Mouse (Mus musculus): ENCODE measurements around the gene Gm42791.

Gm42791 gene

GRCm38 (mm10) chr5:148994706-148995414 lies at the start of gene Gm42791:
Gene Gm42791, minus strand, starts transcription at chr5:148995147.
- peak; percentile 92 to 93 for DNase-seq

DNA sequence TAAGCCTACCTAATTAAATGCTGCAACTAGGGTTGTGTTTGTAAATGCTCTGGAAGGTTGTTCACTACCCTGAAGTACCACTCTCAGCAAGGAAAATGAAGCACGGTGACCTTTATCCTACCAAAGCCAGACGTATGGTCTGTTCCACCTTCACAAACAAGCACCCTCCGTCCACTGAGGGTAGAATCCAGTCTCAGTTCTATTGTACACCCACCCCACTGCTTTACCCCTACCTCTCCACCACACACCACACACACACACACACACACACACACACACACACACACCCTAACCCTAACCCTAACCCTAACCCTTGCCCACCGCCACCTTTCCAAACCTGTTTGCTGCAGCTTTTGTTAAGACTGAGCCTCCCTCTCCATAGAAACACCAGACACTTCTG lies 49.1 kb upstream of the Gm42791 start:
- no peak for DNase-seq

- DNase-seq: peak; percentile 29 to 36
Observed at GRCm38 (mm10) chr5:149043240-149043639, 48.3 kb upstream of the Gm42791 start.

DNA sequence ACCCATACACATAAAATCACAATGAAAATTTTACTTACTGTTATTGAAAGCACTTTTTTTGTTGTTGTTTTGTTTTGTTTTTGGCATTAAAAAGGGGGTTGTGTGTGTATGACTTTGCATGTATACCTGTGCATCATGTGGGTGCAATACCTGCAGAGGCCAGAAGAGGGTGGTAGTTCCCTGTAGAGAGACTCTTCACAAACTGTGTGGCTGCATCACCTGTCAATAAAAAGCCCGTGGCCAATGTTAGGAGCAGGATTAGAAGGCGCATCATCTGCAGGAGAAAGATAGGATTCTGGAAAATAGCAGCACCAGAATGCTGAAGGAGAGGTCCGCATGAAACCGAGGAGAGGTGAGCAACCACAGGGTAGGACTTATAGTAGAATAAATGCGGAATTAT lies 44.9 kb upstream of the Gm42791 start:
- no peak for DNase-seq

- DNase-seq: no peak
Observed at GRCm38 (mm10) chr5:149037729-149038128, 42.8 kb upstream of the Gm42791 start.

DNA sequence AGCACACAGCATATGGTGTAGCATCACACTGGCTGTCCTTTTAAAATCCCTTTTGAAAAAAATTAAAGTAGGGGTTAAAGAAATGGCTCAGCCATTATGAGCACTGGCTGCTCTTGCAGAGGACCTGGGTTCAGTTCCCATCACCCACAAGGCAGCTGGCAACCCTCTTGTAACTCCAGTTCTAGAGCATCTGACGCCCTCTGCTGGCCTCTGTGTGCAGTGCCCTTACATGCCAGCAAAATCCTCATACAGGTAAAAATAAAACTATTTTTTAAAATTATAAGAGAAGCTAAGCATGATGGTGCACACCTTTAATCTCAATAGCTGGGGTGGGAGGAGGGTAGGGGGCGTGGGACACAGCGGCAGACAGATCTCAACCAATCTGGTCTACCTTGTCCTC lies 42.0 kb upstream of the Gm42791 start:
- no peak for DNase-seq

GRCm38 (mm10) chr5:149032438-149032837 lies 37.5 kb upstream of the Gm42791 start:
- no peak for DNase-seq

DNA sequence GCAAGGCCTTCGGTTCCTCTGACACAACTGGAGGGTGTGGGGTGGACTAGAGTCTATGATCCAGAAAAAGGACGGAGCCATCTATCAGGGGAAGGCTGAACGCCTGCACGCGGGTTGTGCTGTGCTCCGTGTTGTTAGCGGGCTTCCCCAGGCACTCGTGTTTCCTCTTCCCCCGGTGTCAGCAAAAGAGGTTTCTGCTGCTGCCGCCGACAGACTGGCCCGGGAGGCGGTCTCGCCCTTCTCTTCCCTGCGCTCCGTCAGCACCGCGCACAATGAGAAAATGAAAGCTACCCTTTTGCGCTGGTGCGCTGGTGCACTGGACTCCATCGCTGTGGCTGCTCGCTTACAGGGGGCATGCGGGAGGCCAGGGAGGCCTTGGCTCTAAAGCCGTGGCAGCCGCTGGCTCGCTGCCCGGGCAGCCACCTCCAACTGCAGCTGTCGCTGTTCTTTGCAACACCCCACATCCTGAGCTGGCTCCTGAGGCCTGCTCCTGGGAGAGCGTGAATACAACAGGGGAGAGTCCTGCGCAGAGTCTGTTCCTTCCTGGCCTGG lies 36.3 kb upstream of the Gm42791 start:
- DNase-seq: peak; percentile 45 to 51

GRCm38 (mm10) chr5:149030103-149030502 lies 35.2 kb upstream of the Gm42791 start:
- DNase-seq: no peak

GRCm38 (mm10) chr5:149028394-149028793 lies 33.4 kb upstream of the Gm42791 start:
- DNase-seq: no peak

DNA sequence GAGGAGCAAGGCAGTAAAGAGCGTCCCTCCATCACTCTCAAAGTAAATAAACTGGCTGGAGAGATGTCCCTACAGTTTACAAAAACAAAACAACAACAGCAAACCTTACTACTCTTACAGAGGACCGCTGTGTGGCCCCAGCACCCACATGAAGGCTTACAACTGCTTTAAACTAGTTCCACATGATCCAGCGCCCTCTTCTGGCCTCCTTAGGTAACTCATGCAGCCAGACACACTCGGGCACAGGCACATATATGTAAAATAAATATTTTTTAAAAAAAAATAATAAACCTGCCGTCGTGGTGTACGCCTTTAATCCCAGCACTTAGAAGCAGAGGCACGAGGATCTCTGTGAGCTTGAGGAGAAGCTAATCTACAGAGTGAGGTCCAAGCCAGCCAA lies 32.4 kb upstream of the Gm42791 start:
- no peak for DNase-seq

DNA sequence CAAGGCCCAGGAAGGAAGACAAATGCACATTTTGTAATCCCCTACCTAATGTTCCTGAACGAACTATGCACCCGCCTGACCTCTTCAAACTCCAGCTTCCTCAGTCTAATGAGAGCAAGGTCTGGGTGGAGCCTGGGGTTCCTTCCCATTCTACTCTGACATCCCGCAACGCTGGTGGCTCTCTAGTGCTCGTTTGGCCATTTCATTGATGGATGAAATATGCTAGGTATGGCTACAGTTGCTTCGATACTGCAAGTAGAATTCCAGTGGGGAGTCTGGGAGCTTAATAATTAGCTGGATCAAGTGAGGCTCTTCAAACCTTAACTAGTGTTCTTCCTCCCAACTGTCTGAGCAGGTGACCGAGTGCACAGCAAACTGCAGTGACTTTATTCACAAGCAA lies 26.2 kb upstream of the Gm42791 start:
- DNase-seq: no peak

DNA sequence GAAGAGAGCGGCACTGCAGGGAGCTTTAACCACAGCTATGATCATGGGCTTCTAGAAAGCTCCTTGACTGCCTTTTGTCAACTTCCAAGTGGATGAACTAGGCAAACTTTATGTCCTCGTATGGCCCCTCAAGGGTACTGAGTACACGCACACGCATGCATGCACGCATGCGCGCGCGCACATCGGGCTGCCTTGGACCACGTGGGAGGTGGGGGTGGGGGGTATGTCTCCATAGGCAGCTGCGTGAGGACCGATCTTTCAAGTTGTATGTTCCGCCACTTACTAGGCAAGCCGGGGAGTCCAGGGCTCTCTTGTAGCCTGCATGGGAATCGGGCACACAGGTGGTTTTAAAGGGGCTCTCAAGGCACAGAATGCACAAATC lies 25.7 kb upstream of the Gm42791 start:
- DNase-seq: no peak

DNA sequence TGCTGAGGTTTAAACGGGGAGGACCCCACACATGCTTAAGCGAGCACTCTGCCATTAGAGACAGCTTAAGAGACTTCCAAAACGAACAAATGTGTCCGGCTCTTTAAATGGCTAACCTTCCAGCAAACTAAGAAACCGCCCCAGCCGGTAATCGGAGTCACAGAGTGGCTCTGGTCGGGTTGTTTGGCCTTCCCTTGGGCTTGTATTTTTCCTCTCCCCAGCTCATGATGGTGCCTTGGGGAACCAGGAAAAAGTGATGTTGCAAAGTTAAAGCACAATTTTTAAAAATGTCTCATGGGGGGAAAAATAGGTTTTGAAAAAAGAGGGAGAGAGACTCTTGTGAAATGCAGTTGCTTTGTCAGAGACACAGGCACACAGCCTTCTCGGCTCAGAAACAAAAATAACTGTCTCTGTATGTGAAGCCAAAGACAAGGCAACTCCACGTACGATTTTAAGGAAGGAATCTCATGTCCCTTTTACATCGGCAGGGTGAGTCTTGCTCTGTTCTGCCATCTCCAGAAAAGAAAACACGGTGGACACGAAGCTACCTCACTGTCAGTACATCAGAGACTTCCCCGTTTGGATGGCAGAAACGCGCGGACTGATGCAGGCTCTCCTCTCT lies 25.2 kb upstream of the Gm42791 start:
- no peak for DNase-seq

DNA sequence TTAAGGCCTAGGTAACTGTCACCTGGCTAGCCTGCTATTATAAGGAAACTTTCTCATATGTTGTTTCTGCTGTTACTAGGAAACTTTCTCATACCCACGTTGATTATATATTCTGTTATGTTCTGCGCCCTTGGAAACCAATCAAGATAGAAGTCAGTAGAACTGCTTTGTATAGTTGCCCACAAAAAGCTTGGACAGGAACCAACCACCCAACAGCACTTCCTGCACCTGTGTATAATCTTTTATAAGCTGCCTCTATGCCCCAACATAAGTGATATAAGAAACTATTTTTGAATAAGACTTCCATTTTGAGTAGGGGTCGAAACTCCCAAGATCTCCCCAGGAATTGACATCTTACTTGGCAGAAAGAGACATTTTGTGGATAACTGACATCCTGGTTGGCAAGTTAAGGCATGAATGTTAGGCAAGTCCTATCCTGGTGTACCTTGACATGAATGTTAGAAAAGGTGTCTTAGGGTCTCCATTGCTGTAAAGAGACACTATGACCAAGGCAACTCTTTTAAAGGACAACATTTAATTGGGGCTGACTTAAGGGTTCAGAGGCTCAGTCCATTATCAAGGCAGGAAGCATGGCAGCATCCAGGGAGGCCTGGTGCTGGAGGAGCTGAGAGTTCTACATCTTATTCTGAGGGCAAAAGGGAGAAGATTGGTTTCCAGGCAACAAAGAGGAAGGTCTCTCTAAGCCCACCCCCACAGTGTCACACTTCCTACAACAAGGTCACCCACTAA lies 22.9 kb upstream of the Gm42791 start:
- DNase-seq: no peak

GRCm38 (mm10) chr5:149017181-149017580 lies 22.2 kb upstream of the Gm42791 start:
- DNase-seq: no peak

DNA sequence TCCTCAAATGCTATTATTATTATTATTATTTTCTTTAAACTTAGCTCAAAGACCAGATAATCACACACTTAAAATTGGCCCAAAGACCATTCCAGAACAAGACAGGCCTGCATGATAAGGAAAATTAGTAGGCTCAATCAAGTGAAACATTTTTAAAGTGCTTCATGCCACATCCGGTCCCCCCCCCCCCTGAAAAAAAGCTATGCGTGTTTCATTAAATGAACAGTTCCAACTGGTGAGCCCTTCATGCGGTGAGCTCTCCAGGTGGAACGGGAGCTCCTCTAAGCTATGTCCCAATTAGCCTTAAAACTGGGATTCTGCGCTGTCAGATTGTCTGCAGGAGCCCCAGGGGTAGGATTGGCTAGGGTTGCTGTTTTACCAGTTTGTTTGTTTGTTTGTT lies 21.3 kb upstream of the Gm42791 start:
- DNase-seq: no peak

GRCm38 (mm10) chr5:149015335-149016201 lies 20.6 kb upstream of the Gm42791 start:
- no peak for DNase-seq

- DNase-seq: no peak
Observed at GRCm38 (mm10) chr5:149014600-149015268, 19.8 kb upstream of the Gm42791 start.

GRCm38 (mm10) chr5:149013817-149014508 lies 19.0 kb upstream of the Gm42791 start:
- no peak for DNase-seq

DNA sequence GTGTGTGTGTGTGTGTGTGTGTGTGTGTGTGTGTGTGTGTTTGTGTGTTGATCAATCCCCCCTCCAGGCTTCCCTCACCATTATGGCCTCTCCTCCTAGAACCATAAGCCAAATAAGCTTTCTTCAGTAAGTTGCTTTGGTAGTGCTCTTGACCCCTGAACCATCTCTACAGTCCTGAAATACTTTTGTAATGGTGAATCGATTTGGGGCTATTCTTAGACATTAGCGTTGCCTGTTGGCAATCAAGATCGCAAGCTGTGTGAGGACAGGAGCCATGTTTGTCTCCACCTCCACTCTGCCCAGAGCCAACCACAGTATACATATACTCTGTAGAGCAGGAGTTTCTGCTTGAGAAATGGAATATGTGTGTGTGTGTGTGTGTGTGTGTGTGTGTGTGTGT lies 14.2 kb upstream of the Gm42791 start:
- DNase-seq: no peak

DNA sequence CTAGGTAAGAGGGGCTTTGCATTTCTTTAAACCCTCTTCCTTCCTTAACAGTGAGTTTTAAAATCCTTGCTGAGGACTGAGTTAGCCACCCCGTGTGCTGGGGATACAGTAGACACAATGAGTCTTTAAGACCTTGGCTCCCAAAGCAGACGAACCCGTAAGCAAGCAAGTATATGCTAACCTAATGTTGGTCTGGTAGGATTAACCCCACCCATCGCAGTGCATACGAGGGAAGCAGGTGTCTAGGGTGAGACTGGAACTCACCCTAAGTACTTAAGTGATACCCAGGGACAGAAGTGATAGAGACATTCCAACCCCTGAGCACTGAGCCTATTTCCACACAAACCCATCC lies 12.3 kb upstream of the Gm42791 start:
- DNase-seq: peak in 1 of 2 experiments; percentile 14

All from cerebellum, postnatal 36 days (tissue).